ENCODE assay signal across 7 mouse cellular contexts in genomic region chr8:84182833-84183232, GRCm38 (mm10). TPM values are rescaled to one million over a fixed set of nuclear protein-coding genes. Genes with fewer than 3 reads are reported as not detected.
A peak's percentile ranks its signal among the peaks of the same experiment; 100 is the strongest.
DNase-seq lines count a peak whose midpoint lies in the region; ATAC-seq and TF ChIP-seq lines count a peak whose summit lies in the region.

No protein-coding gene starts in this region.

- H3K9me3 ChIP-seq in lung, postnatal 0 days (ENCODE audit: low read length) = no peaks in the 10 kb centered on the region
- no peaks in the 10 kb centered on the region for H3K9me3 ChIP-seq in forebrain, embryonic 13.5 days (replicated peaks)
- no peaks in the 10 kb centered on the region for H3K9me3 ChIP-seq in limb, embryonic 12.5 days

- 23% methylated on average over 4 of the region's 4 CpGs for WGBS in lung, postnatal 0 days
- 51% methylated on average over 4 of the region's 4 CpGs for WGBS in lung, adult 2 months
- 43% methylated on average over 4 of the region's 4 CpGs for WGBS in forebrain, embryonic 13.5 days
- WGBS in limb, embryonic 12.5 days = 50% methylated on average over 4 of the region's 4 CpGs
- 56% methylated on average over 4 of the region's 4 CpGs for WGBS in olfactory bulb, adult 2 months

- H3K4me3 ChIP-seq in lung, postnatal 0 days (ENCODE audit: low read depth, low read length) = peak overlapping the region; percentile 75; the same call in 1 of the 2 replicates
- H3K4me3 ChIP-seq in lung, adult 2 months (replicated peaks; ENCODE audit: extremely low read depth, low read depth, low read length) = no peak overlapping the region
- H3K4me3 ChIP-seq in forebrain, embryonic 13.5 days = peak overlapping the region; percentile 81
- peak overlapping the region; percentile 88 for H3K4me3 ChIP-seq in limb, embryonic 12.5 days (replicated peaks)
- H3K4me3 ChIP-seq in olfactory bulb, adult 2 months (ENCODE audit: insufficient read depth, low read depth, low read length) = peak overlapping the region; percentile 91

- TF ChIP-seq CTCF in lung, postnatal 0 days (IDR thresholded peaks at IDR 0.05) = no peak
- TF ChIP-seq CTCF in lung, adult 2 months (IDR thresholded peaks at IDR 0.05; ENCODE audit: insufficient read depth, low read length) = no peak
- TF ChIP-seq CTCF in olfactory bulb, adult 2 months (IDR thresholded peaks at IDR 0.05; ENCODE audit: insufficient read depth, low read depth, low read length) = no peak

- H3K36me3 ChIP-seq in lung, postnatal 0 days (ENCODE audit: insufficient read depth, low read length) = no peaks in the 10 kb centered on the region
- peaks cover 15% of the 10 kb centered on the region; the same call in 1 of the 2 replicates for H3K36me3 ChIP-seq in forebrain, embryonic 13.5 days (ENCODE audit: poor library complexity, severe bottlenecking)
- H3K36me3 ChIP-seq in limb, embryonic 12.5 days = peaks cover 12% of the 10 kb centered on the region

- TF ChIP-seq EP300 in lung, postnatal 0 days (IDR thresholded peaks at IDR 0.05) = no peak

- H3K27ac ChIP-seq in lung, postnatal 0 days (ENCODE audit: low read length) = no peak overlapping the region
- peak overlapping the region; percentile 96 for H3K27ac ChIP-seq in forebrain, embryonic 13.5 days
- H3K27ac ChIP-seq in limb, embryonic 12.5 days = peak overlapping the region; percentile 97
- H3K27ac ChIP-seq in olfactory bulb, adult 2 months (ENCODE audit: insufficient read depth, low read depth, low read length) = no peak overlapping the region

- no peaks in the 10 kb centered on the region for H3K27me3 ChIP-seq in lung, postnatal 0 days (replicated peaks; ENCODE audit: insufficient read depth, low read length)
- H3K27me3 ChIP-seq in forebrain, embryonic 13.5 days = no peaks in the 10 kb centered on the region
- no peaks in the 10 kb centered on the region for H3K27me3 ChIP-seq in limb, embryonic 12.5 days

- DNase-seq in lung, postnatal 0 days (ENCODE audit: low spot score) = no peak
- DNase-seq in lung, adult 2 months = no peak
- DNase-seq in frontal cortex, postnatal 25 days (ENCODE audit: low spot score in 2 of 2) = no peak

- peaks cover 17% of the 10 kb centered on the region; the same call in 1 of the 2 replicates for H3K4me1 ChIP-seq in lung, postnatal 0 days (ENCODE audit: insufficient read depth, low read depth, low read length)
- peaks cover 17% of the 10 kb centered on the region for H3K4me1 ChIP-seq in lung, adult 2 months (ENCODE audit: control insufficient read depth, insufficient read depth, low read length)
- H3K4me1 ChIP-seq in forebrain, embryonic 13.5 days = peaks cover 71% of the 10 kb centered on the region
- peaks cover 58% of the 10 kb centered on the region for H3K4me1 ChIP-seq in limb, embryonic 12.5 days (replicated peaks)
- H3K4me1 ChIP-seq in olfactory bulb, adult 2 months (ENCODE audit: control insufficient read depth, insufficient read depth, low read length) = peaks cover 27% of the 10 kb centered on the region

- peak overlapping the region; percentile 80; the same call in 1 of the 2 replicates for H3K9ac ChIP-seq in lung, postnatal 0 days (replicated peaks; ENCODE audit: low read depth)
- peak overlapping the region; percentile 99 for H3K9ac ChIP-seq in forebrain, embryonic 13.5 days
- H3K9ac ChIP-seq in limb, embryonic 12.5 days (replicated peaks) = peak overlapping the region; percentile 99

- ATAC-seq in lung, postnatal 0 days = no peak
- no peak for ATAC-seq in forebrain, embryonic 13.5 days
- no peak for ATAC-seq in limb, embryonic 12.5 days (ENCODE audit: insufficient number of reproducible peaks, insufficient read depth, low FRiP score, low TSS enrichment, low read depth)
- ATAC-seq in activated CD4-positive, CD25-positive, alpha-beta regulatory T cell, adult 4 months = no peak

- no peak for TF ChIP-seq POLR2A in lung, adult 2 months (IDR thresholded peaks at IDR 0.05; ENCODE audit: borderline replicate concordance, extremely low read depth, low read depth, low read length)
- no peak for TF ChIP-seq POLR2A in olfactory bulb, adult 2 months (IDR thresholded peaks at IDR 0.05; ENCODE audit: insufficient read depth, low read depth, low read length)

- H3K4me2 ChIP-seq in lung, postnatal 0 days (replicated peaks; ENCODE audit: low read depth, low read length) = peak overlapping the region; percentile 98
- peak overlapping the region; percentile 89 for H3K4me2 ChIP-seq in forebrain, embryonic 13.5 days
- peak overlapping the region; percentile 83 for H3K4me2 ChIP-seq in limb, embryonic 12.5 days

RNA-seq across cellular contexts. Expression of gene Nanos3, which starts 2.2 kb away (rescaled TPM):
- polyA plus RNA-seq in lung, postnatal 0 days (2015; fragmentation: Nextera tagmentation; extraction: Ambion mirVana) = 1.9 and 3.2 TPM in 2 replicates
- polyA plus RNA-seq in lung, adult 2 months (2012; rRNA removed) = 0.18 and 0.54 TPM in 2 replicates
- 4.7 and 6.5 TPM in 2 replicates for polyA plus RNA-seq in forebrain, embryonic 13.5 days (2015; fragmentation: Nextera tagmentation; extraction: Ambion mirVana)
- 3.3 and 5.5 TPM in 2 replicates for polyA plus RNA-seq in limb, embryonic 12.5 days (2016; fragmentation: Nextera tagmentation; extraction: Ambion mirVana)
- not detected in 2 replicates for polyA plus RNA-seq in olfactory bulb, adult 2 months (2012; ENCODE audit: insufficient read depth, insufficient read length, low replicate concordance, missing spikeins)
- 1 to 10 TPM in 1 of 2 experiments, not detected in 1; 1.1 TPM for polyA plus RNA-seq in activated CD4-positive, CD25-positive, alpha-beta regulatory T cell, adult 4 months (2017; shearing (Covaris generic))

RNA-seq across cellular contexts. Expression of gene 4930432K21Rik, which starts 35.0 kb away (rescaled TPM):
- 0.80 and 1.0 TPM in 2 replicates for polyA plus RNA-seq in lung, postnatal 0 days (2015; fragmentation: Nextera tagmentation; extraction: Ambion mirVana)
- polyA plus RNA-seq in lung, adult 2 months (2012; rRNA removed) = 1.0 and 1.1 TPM in 2 replicates
- polyA plus RNA-seq in forebrain, embryonic 13.5 days (2015; fragmentation: Nextera tagmentation; extraction: Ambion mirVana) = 2.2 and 2.3 TPM in 2 replicates
- 1.6 TPM in 2 replicates for polyA plus RNA-seq in limb, embryonic 12.5 days (2016; fragmentation: Nextera tagmentation; extraction: Ambion mirVana)
- polyA plus RNA-seq in olfactory bulb, adult 2 months (2012; ENCODE audit: insufficient read depth, insufficient read length, low replicate concordance, missing spikeins) = not detected in 2 replicates
- 1 to 10 TPM in 1 of 2 experiments, under 1 TPM in 1; 0.40 to 1.2 TPM for polyA plus RNA-seq in activated CD4-positive, CD25-positive, alpha-beta regulatory T cell, adult 4 months (2017; shearing (Covaris generic))

RNA-seq across cellular contexts. Expression of gene Cc2d1a, which starts 35.1 kb away (rescaled TPM):
- 15.6 and 16.3 TPM in 2 replicates for polyA plus RNA-seq in lung, postnatal 0 days (2015; fragmentation: Nextera tagmentation; extraction: Ambion mirVana)
- polyA plus RNA-seq in lung, adult 2 months (2012; rRNA removed) = 25.9 and 27.7 TPM in 2 replicates
- polyA plus RNA-seq in forebrain, embryonic 13.5 days (2015; fragmentation: Nextera tagmentation; extraction: Ambion mirVana) = 18.6 and 24.1 TPM in 2 replicates
- 26.2 and 28.7 TPM in 2 replicates for polyA plus RNA-seq in limb, embryonic 12.5 days (2016; fragmentation: Nextera tagmentation; extraction: Ambion mirVana)
- polyA plus RNA-seq in olfactory bulb, adult 2 months (2012; ENCODE audit: insufficient read depth, insufficient read length, low replicate concordance, missing spikeins) = not detected in 2 replicates
- polyA plus RNA-seq in activated CD4-positive, CD25-positive, alpha-beta regulatory T cell, adult 4 months (2017; shearing (Covaris generic)) = 10 to 100 TPM; 14.9 to 16.0 TPM

RNA-seq across cellular contexts. Expression of gene Zswim4, which starts 54.0 kb away (rescaled TPM):
- 7.8 and 8.4 TPM in 2 replicates for polyA plus RNA-seq in lung, postnatal 0 days (2015; fragmentation: Nextera tagmentation; extraction: Ambion mirVana)
- polyA plus RNA-seq in lung, adult 2 months (2012; rRNA removed) = 21.2 and 24.0 TPM in 2 replicates
- polyA plus RNA-seq in forebrain, embryonic 13.5 days (2015; fragmentation: Nextera tagmentation; extraction: Ambion mirVana) = 43.1 and 44.0 TPM in 2 replicates
- 33.1 and 34.3 TPM in 2 replicates for polyA plus RNA-seq in limb, embryonic 12.5 days (2016; fragmentation: Nextera tagmentation; extraction: Ambion mirVana)
- polyA plus RNA-seq in olfactory bulb, adult 2 months (2012; ENCODE audit: insufficient read depth, insufficient read length, low replicate concordance, missing spikeins) = 65.7 TPM in 1 of 2 replicates, not detected in the other
- polyA plus RNA-seq in activated CD4-positive, CD25-positive, alpha-beta regulatory T cell, adult 4 months (2017; shearing (Covaris generic)) = 1 to 10 TPM; 3.1 to 5.5 TPM

RNA-seq across cellular contexts. Expression of gene Podnl1, which starts 57.0 kb away (rescaled TPM):
- 0.17 and 0.19 TPM in 2 replicates for polyA plus RNA-seq in lung, postnatal 0 days (2015; fragmentation: Nextera tagmentation; extraction: Ambion mirVana)
- polyA plus RNA-seq in lung, adult 2 months (2012; rRNA removed) = 1.8 and 2.4 TPM in 2 replicates
- polyA plus RNA-seq in forebrain, embryonic 13.5 days (2015; fragmentation: Nextera tagmentation; extraction: Ambion mirVana) = 0.24 and 0.27 TPM in 2 replicates
- 0.83 and 1.1 TPM in 2 replicates for polyA plus RNA-seq in limb, embryonic 12.5 days (2016; fragmentation: Nextera tagmentation; extraction: Ambion mirVana)
- not detected in 2 replicates for polyA plus RNA-seq in olfactory bulb, adult 2 months (2012; ENCODE audit: insufficient read depth, insufficient read length, low replicate concordance, missing spikeins)
- 1 to 10 TPM; 8.2 to 9.0 TPM for polyA plus RNA-seq in activated CD4-positive, CD25-positive, alpha-beta regulatory T cell, adult 4 months (2017; shearing (Covaris generic))

Comparison
In these comparisons a context has a peak if more than half of its experiments do, and no peak if none do; other contexts are left out.
1. H3K27ac ChIP-seq: peak in forebrain, embryonic 13.5 days (single experiment) and limb, embryonic 12.5 days (single experiment); none in lung, postnatal 0 days (single experiment) and olfactory bulb, adult 2 months (single experiment).
2. Peak in every context shown above with its lines, with median percentiles within 50 percentile points of each other: H3K4me2 ChIP-seq and H3K9ac ChIP-seq.